ENCODE assay signal across 10 mouse cellular contexts in the genomic region with DNA sequence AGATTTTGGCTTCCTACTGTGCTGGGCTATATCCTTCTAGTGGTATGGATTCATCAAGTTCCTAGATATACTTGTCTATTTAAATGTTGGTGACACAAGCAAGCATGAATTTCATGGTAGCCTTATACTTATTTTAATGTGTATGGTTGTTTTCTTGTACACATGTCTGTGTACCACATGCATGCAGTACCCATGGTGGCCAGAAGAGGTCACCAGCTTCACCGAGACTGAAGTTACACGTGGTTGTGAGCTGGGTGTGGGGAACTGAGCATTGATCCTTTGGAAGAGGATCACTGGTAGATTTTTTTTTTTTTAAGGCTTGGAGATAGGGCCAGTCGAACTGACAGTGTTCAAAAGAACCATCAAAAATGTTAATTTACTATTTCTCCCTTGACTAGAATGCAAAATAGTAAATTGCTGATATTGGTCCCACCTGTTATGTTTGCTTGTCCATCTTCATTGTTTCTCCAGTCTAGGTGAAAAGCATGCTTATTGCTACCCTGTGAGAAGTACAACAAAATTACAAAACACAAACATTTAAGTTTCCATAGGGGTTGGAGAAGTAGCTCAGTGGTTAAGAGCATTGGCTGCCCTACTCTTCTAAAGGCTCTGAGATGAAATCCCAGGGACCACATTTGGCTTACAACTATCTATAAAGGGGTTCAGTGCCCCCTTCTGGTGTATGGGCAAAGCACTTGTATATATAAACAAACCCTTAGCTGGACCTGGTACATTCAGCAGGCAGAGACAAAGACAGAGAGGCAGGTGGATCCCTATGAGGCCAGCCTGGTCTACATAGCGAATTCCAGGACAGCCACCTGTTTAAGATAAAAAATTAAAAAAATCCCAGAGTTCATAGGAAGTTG. TPM values are rescaled to one million over a fixed set of nuclear protein-coding genes. Genes with fewer than 3 reads are reported as not detected.
DNase-seq lines count a peak whose midpoint lies in the region; ATAC-seq and TF ChIP-seq lines count a peak whose summit lies in the region.
"Had no signal": no experiment of that assay in that cellular context is flagged by ENCODE, and none has a peak within 500 bp of the region (broad histone marks: within the 10 kb centered on the region; RNA-seq: fewer than 3 reads in every experiment).

No protein-coding gene starts in this region.

- H3K36me3 ChIP-seq in heart, embryonic 12.5 days, result peaks cover 22% of the 10 kb centered on the region
- H3K36me3 ChIP-seq in kidney, postnatal 0 days (ENCODE audit: insufficient read depth, low read length), result peaks cover 3% of the 10 kb centered on the region; the same call in 1 of the 2 replicates
- H3K36me3 ChIP-seq: lung, embryonic 15.5 days had no signal

- no peak overlapping the region for H3K9ac ChIP-seq in heart, embryonic 12.5 days
- no peak overlapping the region for H3K9ac ChIP-seq in kidney, postnatal 0 days (ENCODE audit: low read depth, low read length)
- H3K9ac ChIP-seq: embryonic facial prominence, embryonic 13.5 days; lung, embryonic 15.5 days had no signal

- H3K27ac ChIP-seq in heart, embryonic 12.5 days (ENCODE audit: poor library complexity, severe bottlenecking), result no peak overlapping the region
- H3K27ac ChIP-seq in kidney, postnatal 0 days, result no peak overlapping the region
- H3K27ac ChIP-seq: embryonic facial prominence, embryonic 13.5 days; lung, embryonic 15.5 days had no signal

- no peak overlapping the region for H3K4me3 ChIP-seq in heart, embryonic 12.5 days
- no peak overlapping the region for H3K4me3 ChIP-seq in kidney, postnatal 0 days (replicated peaks; ENCODE audit: low read depth, low read length)
- H3K4me3 ChIP-seq: embryonic facial prominence, embryonic 13.5 days; lung, embryonic 15.5 days had no signal

- no peak for ATAC-seq in heart, embryonic 12.5 days (ENCODE audit: insufficient number of reproducible peaks, low FRiP score)
- peak; percentile 50 for ATAC-seq in activated CD4-positive, CD25-positive, alpha-beta regulatory T cell, adult 4 months
- no peak for ATAC-seq in kidney, postnatal 0 days (replicated peaks; ENCODE audit: low FRiP score, low read depth)
- peak; percentile 88 for ATAC-seq in megakaryocyte-erythroid progenitor cell, adult 5-6 weeks (replicated peaks; ENCODE audit: low FRiP score, low TSS enrichment, poor library complexity, severe bottlenecking)

- DNase-seq in heart, adult 18-20 months, result peak; percentile 36 to 75
- peak; percentile 84 to 88 for DNase-seq in B cell, adult 2 months
- DNase-seq in embryo, embryonic 11.5 days (ENCODE audit: low read depth, low spot score), result peak; percentile 26
- peak; percentile 19 for DNase-seq in kidney, postnatal 0 days (ENCODE audit: low spot score)
- DNase-seq in thymus, postnatal 0 days (ENCODE audit: low spot score), result peak; percentile 67

- H3K9me3 ChIP-seq in heart, embryonic 12.5 days (replicated peaks), result no peaks in the 10 kb centered on the region
- H3K9me3 ChIP-seq in kidney, postnatal 0 days (replicated peaks; ENCODE audit: low read length), result no peaks in the 10 kb centered on the region
- H3K9me3 ChIP-seq: embryonic facial prominence, embryonic 13.5 days; lung, embryonic 15.5 days had no signal

- TF ChIP-seq CTCF in kidney, postnatal 0 days (IDR thresholded peaks at IDR 0.05; ENCODE audit: low read depth), result peak; percentile 70

- 50% methylated on average over 4 of the region's 4 CpGs for WGBS in heart, embryonic 12.5 days
- 61% methylated on average over 4 of the region's 4 CpGs for WGBS in kidney, postnatal 0 days

- no peaks in the 10 kb centered on the region for H3K27me3 ChIP-seq in heart, embryonic 12.5 days (replicated peaks)
- H3K27me3 ChIP-seq in kidney, postnatal 0 days (ENCODE audit: insufficient read depth, low read length), result no peaks in the 10 kb centered on the region
- H3K27me3 ChIP-seq: embryonic facial prominence, embryonic 13.5 days; lung, embryonic 15.5 days had no signal

- no peak overlapping the region for H3K4me2 ChIP-seq in heart, embryonic 12.5 days
- no peak overlapping the region for H3K4me2 ChIP-seq in kidney, postnatal 0 days (ENCODE audit: low read length)
- H3K4me2 ChIP-seq: embryonic facial prominence, embryonic 13.5 days; lung, embryonic 15.5 days had no signal

- no peaks in the 10 kb centered on the region for H3K4me1 ChIP-seq in heart, embryonic 12.5 days (replicated peaks)
- no peaks in the 10 kb centered on the region for H3K4me1 ChIP-seq in kidney, postnatal 0 days (replicated peaks; ENCODE audit: insufficient read depth, low read length)
- H3K4me1 ChIP-seq: embryonic facial prominence, embryonic 13.5 days; lung, embryonic 15.5 days had no signal

RNA-seq across cellular contexts. Expression of gene Dph5, which starts 49.3 kb away (rescaled TPM):
- total RNA-seq in heart, adult 18-20 months (2021), result 1 to 10 TPM; 7.2 to 9.8 TPM
- 19.1 and 19.2 TPM in 2 replicates for polyA plus RNA-seq in heart, embryonic 12.5 days (2016; fragmentation: Nextera tagmentation; extraction: Ambion mirVana)
- polyA plus RNA-seq in activated CD4-positive, CD25-positive, alpha-beta regulatory T cell, adult 4 months (2017; shearing (Covaris generic)), result 10 to 100 TPM; 59.9 to 65.4 TPM
- 21.3 and 21.9 TPM in 2 replicates for polyA plus RNA-seq in kidney, postnatal 0 days (2015; fragmentation: Nextera tagmentation; extraction: Ambion mirVana)
- 65.6 and 66.4 TPM in 2 replicates for total RNA-seq in megakaryocyte-erythroid progenitor cell, adult 5-6 weeks (2014; fragmentation: Nextera tagmentation)
- total RNA-seq in megakaryocyte-erythroid progenitor cell, adult 5-6 weeks (2017), result 85.9 and 94.3 TPM in 2 replicates
- polyA plus RNA-seq in thymus, postnatal 0 days (2015; fragmentation: Nextera tagmentation; extraction: Ambion mirVana), result 42.9 and 47.3 TPM in 2 replicates

Comparison
In these comparisons a context has a peak if more than half of its experiments do, and no peak if none do; other contexts are left out.
1. DNase-seq: peak in every context shown above with its lines; median percentile 86 in B cell, adult 2 months; 67 in thymus, postnatal 0 days; 56 in heart, adult 18-20 months; 26 in embryo, embryonic 11.5 days; 19 in kidney, postnatal 0 days.
2. ATAC-seq: peak in activated CD4-positive, CD25-positive, alpha-beta regulatory T cell, adult 4 months (single experiment) and megakaryocyte-erythroid progenitor cell, adult 5-6 weeks (single experiment); none in heart, embryonic 12.5 days (single experiment) and kidney, postnatal 0 days (single experiment).